ENCODE assay signal across 9 mouse cellular contexts in genomic region chr19:6384128-6384527, GRCm38 (mm10). TPM values are rescaled to one million over a fixed set of nuclear protein-coding genes. Genes with fewer than 3 reads are reported as not detected.
A peak's percentile ranks its signal among the peaks of the same experiment; 100 is the strongest.
DNase-seq lines count a peak whose midpoint lies in the region; ATAC-seq lines count a peak whose summit lies in the region.
"Had no signal": no experiment of that assay in that cellular context is flagged by ENCODE, and none has a peak within 500 bp of the region (broad histone marks: within the 10 kb centered on the region; RNA-seq: fewer than 3 reads in every experiment).

TSS of gene Pygm (plus strand) at chr19:6384399.

- DNase-seq in right cerebral cortex, adult 18-20 months = peak; percentile 66
- DNase-seq in right cerebral cortex, postnatal 4 days = no peak
- DNase-seq in gastrocnemius, adult 18-20 months (ENCODE audit: low spot score) = peak; percentile 96
- DNase-seq in heart, postnatal 4 days = peak; percentile 93
- no peak for DNase-seq in layer of hippocampus, adult 18-20 months (ENCODE audit: low spot score in 2 of 2)
- DNase-seq in right cerebral cortex, postnatal 14 days = peak; percentile 62
- no peak for DNase-seq in adipocyte (ENCODE audit: low spot score)

- peak within 1 kb of the TSS; percentile 67 for H3K27ac ChIP-seq in lung, embryonic 16.5 days (ENCODE audit: low read length)

- no peaks in the 10 kb centered on the region for H3K9me3 ChIP-seq in lung, embryonic 16.5 days (ENCODE audit: control insufficient read depth, low read length)

- H3K36me3 ChIP-seq in lung, embryonic 16.5 days (ENCODE audit: control insufficient read depth, insufficient read depth, low read length) = peaks cover 2% of the 10 kb centered on the region; the same call in 1 of the 2 replicates

- H3K4me3 ChIP-seq in lung, embryonic 16.5 days (ENCODE audit: low read length) = peak within 1 kb of the TSS; percentile 1; the same call in 1 of the 2 replicates

- H3K4me1 ChIP-seq in lung, embryonic 16.5 days (replicated peaks; ENCODE audit: control insufficient read depth, insufficient read depth, low read length) = peaks cover 19% of the 10 kb centered on the region

- H3K4me2 ChIP-seq in lung, embryonic 16.5 days (ENCODE audit: low read depth, low read length) = peak within 1 kb of the TSS; percentile 41

- H3K27me3 ChIP-seq in lung, embryonic 16.5 days (ENCODE audit: control insufficient read depth, insufficient read depth, low read depth, low read length) = no peaks in the 10 kb centered on the region
- H3K27me3 ChIP-seq: Patski had no signal

- ATAC-seq in lung, embryonic 16.5 days (ENCODE audit: low read depth) = peak; percentile 86
- ATAC-seq: Patski had no signal

- peak within 1 kb of the TSS; percentile 33 for H3K9ac ChIP-seq in lung, embryonic 16.5 days (ENCODE audit: low read length)

- 14% methylated on average over 7 of the region's 7 CpGs for WGBS in lung, embryonic 16.5 days

RNA-seq across cellular contexts. Expression of gene Pygm, which starts in this region (rescaled TPM):
- total RNA-seq in gastrocnemius, adult 18-20 months (2021) = 1,000 to 10,000 TPM; 7,185 to 8,344 TPM
- total RNA-seq in heart, postnatal 4 days (2021) = 100 to 1,000 TPM; 455 to 466 TPM
- 10 to 100 TPM; 26.4 to 27.2 TPM for total RNA-seq in layer of hippocampus, adult 18-20 months (2021)
- 28.6 and 36.1 TPM in 2 replicates for polyA plus RNA-seq in lung, embryonic 16.5 days (2015; fragmentation: Nextera tagmentation; extraction: Ambion mirVana)

Comparison
In these comparisons a context has a peak if more than half of its experiments do, and no peak if none do; other contexts are left out.
1. RNA of gene Pygm (total RNA-seq): 7,185 to 8,344 TPM in gastrocnemius, adult 18-20 months and 455 to 466 TPM in heart, postnatal 4 days; 26.4 to 27.2 TPM in layer of hippocampus, adult 18-20 months; every median in the first group is over 10 times any median in the second.
2. RNA of gene Pygm (total RNA-seq): 7,185 to 8,344 TPM in gastrocnemius, adult 18-20 months; 455 to 466 TPM in heart, postnatal 4 days; every median in the first group is over 10 times any median in the second.
3. DNase-seq: peak in right cerebral cortex, adult 18-20 months (single experiment), gastrocnemius, adult 18-20 months (single experiment), heart, postnatal 4 days (single experiment) and right cerebral cortex, postnatal 14 days (single experiment); none in right cerebral cortex, postnatal 4 days (single experiment), layer of hippocampus, adult 18-20 months (0 of 2) and adipocyte (single experiment).